Mouse (Mus musculus) heart, embryonic 11.5 days (tissue): ENCODE measurements around the gene Lrr1. TPM values are rescaled to one million over a fixed set of nuclear protein-coding genes. Genes with fewer than 3 reads are reported as not detected.

ENCODE experiments used
- ATAC-seq: fragments of 200-750 bp; cut with Nextera tagmentation; replicated peaks from 2 replicates; pipeline ENCODE4 v1.8.0; 2017; ENCODE audit warnings: moderate library complexity; ENCODE audit not compliant: insufficient number of reproducible peaks, low FRiP score, low TSS enrichment
- H3K27ac ChIP-seq: fragments of 300-500 bp; sonication (generic); 2 replicates; pipeline ENCODE4 v1.5.1; 2014; ENCODE audit warnings: mild to moderate bottlenecking, low read depth, low read length
- H3K27me3 ChIP-seq: fragments of 300-500 bp; sonication (generic); 2 replicates; pipeline ENCODE4 v1.6.1; 2014; ENCODE audit warnings: mild to moderate bottlenecking, low read length, mixed read lengths; ENCODE audit not compliant: control insufficient read depth, insufficient read depth
- H3K36me3 ChIP-seq: fragments of 300-500 bp; sonication (generic); 2 replicates; pipeline ENCODE4 v1.6.1; 2014; ENCODE audit warnings: mild to moderate bottlenecking, low read length, moderate library complexity, mixed read lengths; ENCODE audit not compliant: control insufficient read depth, insufficient read depth
- H3K4me1 ChIP-seq: fragments of 300-500 bp; sonication (generic); 2 replicates; pipeline ENCODE4 v1.6.1; 2014; ENCODE audit warnings: low read length; ENCODE audit not compliant: control insufficient read depth, insufficient read depth
- H3K4me2 ChIP-seq: fragments of 300-500 bp; sonication (generic); 2 replicates; pipeline ENCODE4 v1.6.1; 2014; ENCODE audit warnings: mild to moderate bottlenecking, moderate library complexity
- H3K4me3 ChIP-seq: fragments of 300-500 bp; sonication (generic); 2 replicates; pipeline ENCODE4 v1.5.1; 2014; ENCODE audit warnings: low read depth, low read length
- H3K9ac ChIP-seq: fragments of 300-500 bp; sonication (generic); 2 replicates; pipeline ENCODE4 v1.6.1; 2014; ENCODE audit warnings: mild to moderate bottlenecking, low read depth, low read length, moderate library complexity
- H3K9me3 ChIP-seq: fragments of 300-500 bp; sonication (generic); replicated peaks from 2 replicates; pipeline ENCODE4 v1.6.1; 2016; ENCODE audit warnings: low read length; ENCODE audit not compliant: control insufficient read depth
- WGBS: fragments of 180-500 bp; shearing (Covaris S2); extraction: QIAGEN DNeasy Blood & Tissue Kit; methylation state at CpG from one replicate; pipeline ENCODE4 v1.1.7; 2014; ENCODE audit not compliant: insufficient replicate concordance; 5-methylcytosine and 5-hydroxymethylcytosine counted together
- polyA plus RNA-seq: library from polyadenylated mRNA; unstranded; fragments of >200 nt; fragmentation: Nextera tagmentation; extraction: Ambion mirVana; gene quantifications from 2 replicates; pipeline ENCODE4 v1.2.1, GENCODE M21; 2014

Gene Lrr1
- polyA plus RNA-seq, 1 experiment from 2014 or later = 20.8 TPM

- no peaks in the 10 kb centered on the region for H3K27me3 ChIP-seq
- H3K4me2 ChIP-seq = no peak overlapping the region
- H3K4me3 ChIP-seq = no peak overlapping the region
- H3K9me3 ChIP-seq = no peaks in the 10 kb centered on the region
- no peak overlapping the region for H3K9ac ChIP-seq
- H3K27ac ChIP-seq = no peak overlapping the region
- no peaks in the 10 kb centered on the region for H3K4me1 ChIP-seq
- no peak for ATAC-seq
- H3K36me3 ChIP-seq = peaks cover 8% of the 10 kb centered on the region
- WGBS = 67% methylated on average over 5 of the region's 5 CpGs
Measured at GRCm38 (mm10) chr12:69211057-69211456, 42.4 kb downstream of the Lrr1 start.

- no peak for ATAC-seq
- Histone ChIP-seq H3K36me3 (peaks cover 12% of the 10 kb centered on the region), H3K27me3 (no peaks in the 10 kb centered on the region), H3K9ac (no peak overlapping the region), H3K4me2 (no peak overlapping the region), H3K4me1 (no peaks in the 10 kb centered on the region), H3K9me3 (no peaks in the 10 kb centered on the region), H3K4me3 (no peak overlapping the region), H3K27ac (no peak overlapping the region)
- 90% methylated on average over 13 of the region's 13 CpGs for WGBS
Measured at GRCm38 (mm10) chr12:69213186-69213777, 44.7 kb downstream of the Lrr1 start.

- H3K9me3 ChIP-seq = no peaks in the 10 kb centered on the region
- no peaks in the 10 kb centered on the region for H3K4me1 ChIP-seq
- H3K27me3 ChIP-seq = no peaks in the 10 kb centered on the region
- H3K4me2 ChIP-seq = no peak overlapping the region
- H3K4me3 ChIP-seq = no peak overlapping the region
- 88% methylated on average over 7 of the region's 7 CpGs for WGBS
- peaks cover 12% of the 10 kb centered on the region; the same call in 1 of the 2 replicates for H3K36me3 ChIP-seq
- H3K27ac ChIP-seq = no peak overlapping the region
- H3K9ac ChIP-seq = no peak overlapping the region
- no peak for ATAC-seq
Measured at GRCm38 (mm10) chr12:69214393-69214792, 45.8 kb downstream of the Lrr1 start.

GRCm38 (mm10) chr12:69215000-69215785 is 46.6 kb downstream of the Lrr1 start:
- H3K9ac ChIP-seq = no peak overlapping the region
- no peak for ATAC-seq
- no peak overlapping the region for H3K27ac ChIP-seq
- no peaks in the 10 kb centered on the region for H3K27me3 ChIP-seq
- H3K4me2 ChIP-seq = no peak overlapping the region
- H3K9me3 ChIP-seq = no peaks in the 10 kb centered on the region
- no peak overlapping the region for H3K4me3 ChIP-seq
- H3K4me1 ChIP-seq = no peaks in the 10 kb centered on the region
- H3K36me3 ChIP-seq = peaks cover 12% of the 10 kb centered on the region; the same call in 1 of the 2 replicates
- 85% methylated on average over 3 of the region's 3 CpGs for WGBS

- H3K27ac ChIP-seq = no peak overlapping the region
- H3K9me3 ChIP-seq = no peaks in the 10 kb centered on the region
- no peak for ATAC-seq
- no peaks in the 10 kb centered on the region for H3K4me1 ChIP-seq
- WGBS = 93% methylated on average over 7 of the region's 7 CpGs
- no peak overlapping the region for H3K4me3 ChIP-seq
- no peak overlapping the region for H3K9ac ChIP-seq
- H3K4me2 ChIP-seq = no peak overlapping the region
- H3K36me3 ChIP-seq = peaks cover 12% of the 10 kb centered on the region
- H3K27me3 ChIP-seq = no peaks in the 10 kb centered on the region
Measured at GRCm38 (mm10) chr12:69216587-69216986, 48.0 kb downstream of the Lrr1 start.

GRCm38 (mm10) chr12:69220613-69221277 is 52.1 kb downstream of the Lrr1 start:
- ATAC-seq = no peak
- Histone ChIP-seq H3K36me3 (peaks cover 12% of the 10 kb centered on the region), H3K4me3 (no peak overlapping the region), H3K9ac (no peak overlapping the region), H3K4me2 (no peak overlapping the region), H3K4me1 (no peaks in the 10 kb centered on the region), H3K27ac (no peak overlapping the region), H3K9me3 (no peaks in the 10 kb centered on the region), H3K27me3 (no peaks in the 10 kb centered on the region)
- WGBS = 91% methylated on average over 19 of the region's 19 CpGs

GRCm38 (mm10) chr12:69227776-69228466 is 59.3 kb downstream of the Lrr1 start, which contains the start of gene Pole2:
TSS of gene Pole2 (minus strand) at chr12:69228195.
- H3K4me1 ChIP-seq = peaks cover 4% of the 10 kb centered on the region; the same call in 1 of the 2 replicates
- no peaks in the 10 kb centered on the region for H3K9me3 ChIP-seq
- peak within 1 kb of the TSS; percentile 84 for H3K27ac ChIP-seq
- peaks cover 3% of the 10 kb centered on the region; the same call in 1 of the 2 replicates for H3K36me3 ChIP-seq
- H3K9ac ChIP-seq = peak within 1 kb of the TSS; percentile 78
- H3K4me3 ChIP-seq = peak within 1 kb of the TSS; percentile 69
- no peaks in the 10 kb centered on the region for H3K27me3 ChIP-seq
- peak; percentile 92 for ATAC-seq
- under 1% methylated on average over 37 of the region's 37 CpGs for WGBS
- peak within 1 kb of the TSS; percentile 57 for H3K4me2 ChIP-seq
